ENCODE assay signal across 17 mouse cellular contexts in the genomic region with DNA sequence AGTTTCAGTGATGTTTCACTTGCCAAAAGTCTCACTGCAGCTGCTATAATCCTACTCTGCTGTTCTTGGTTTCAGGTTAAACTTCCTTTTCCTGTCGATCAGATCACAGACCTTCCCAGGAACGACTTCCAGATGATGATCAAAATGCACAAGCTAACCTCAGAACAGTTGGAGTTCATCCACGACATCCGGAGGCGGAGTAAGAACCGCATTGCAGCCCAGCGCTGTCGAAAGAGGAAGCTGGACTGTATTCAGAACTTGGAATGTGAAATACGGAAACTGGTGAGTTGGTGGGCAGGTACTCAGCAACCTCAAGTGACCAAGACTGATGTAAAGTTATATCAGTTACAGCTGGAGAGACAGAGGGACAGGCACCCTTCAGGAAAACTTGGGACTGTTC. TPM values are rescaled to one million over a fixed set of nuclear protein-coding genes. Genes with fewer than 3 reads are reported as not detected.
DNase-seq lines count a peak whose midpoint lies in the region; ATAC-seq lines count a peak whose summit lies in the region.
"Had no signal": no experiment of that assay in that cellular context is flagged by ENCODE, and none has a peak within 500 bp of the region (broad histone marks: within the 10 kb centered on the region; RNA-seq: fewer than 3 reads in every experiment).

No protein-coding gene starts in this region.

- ATAC-seq in liver, embryonic 11.5 days (replicated peaks; ENCODE audit: low FRiP score) = no peak
- ATAC-seq in megakaryocyte progenitor cell, adult 5-6 weeks (replicated peaks; ENCODE audit: poor library complexity) = peak; percentile 83
- ATAC-seq: hindbrain, embryonic 16.5 days had no signal

- DNase-seq in liver (peak; percentile 21), adipocyte (ENCODE audit: low spot score) (peak; percentile 22)
- DNase-seq in liver, embryonic 11.5 days (ENCODE audit: low spot score) = no peak
- peak; percentile 49 for DNase-seq in gonadal fat pad, adult 2 months (ENCODE audit: low read depth)
- no peak for DNase-seq in cerebellum, adult 8-10 months
- DNase-seq in midbrain, embryonic 10.5 days (ENCODE audit: low spot score) = no peak
- DNase-seq in frontal cortex, postnatal 10 days (ENCODE audit: low spot score in 2 of 2) = no peak
- DNase-seq: cerebellum, postnatal 14 days; kidney, postnatal 10 days; layer of hippocampus, postnatal 36 days had no signal

- H3K4me1 ChIP-seq in liver, embryonic 11.5 days (replicated peaks; ENCODE audit: control insufficient read depth, insufficient read depth, low read length) = peaks cover 2% of the 10 kb centered on the region
- peaks cover 14% of the 10 kb centered on the region for H3K4me1 ChIP-seq in midbrain, embryonic 10.5 days
- H3K4me1 ChIP-seq: heart, embryonic 15.5 days had no signal

- H3K9ac ChIP-seq in liver, embryonic 11.5 days (ENCODE audit: low read depth, low read length) = no peak overlapping the region
- H3K9ac ChIP-seq: heart, embryonic 15.5 days; liver, embryonic 14.5 days had no signal

- H3K27me3 ChIP-seq in liver, embryonic 11.5 days (replicated peaks; ENCODE audit: control insufficient read depth, insufficient read depth, low read length) = no peaks in the 10 kb centered on the region
- H3K27me3 ChIP-seq in midbrain, embryonic 10.5 days (ENCODE audit: low read depth, poor library complexity, severe bottlenecking) = no peaks in the 10 kb centered on the region
- H3K27me3 ChIP-seq: heart, embryonic 15.5 days had no signal

- no peak overlapping the region for H3K4me2 ChIP-seq in liver, embryonic 11.5 days
- H3K4me2 ChIP-seq: heart, embryonic 15.5 days had no signal

- WGBS in liver, embryonic 11.5 days = 50% methylated on average over 9 of the region's 9 CpGs
- WGBS in midbrain, embryonic 10.5 days = 80% methylated on average over 9 of the region's 9 CpGs

- H3K9me3 ChIP-seq in liver, embryonic 11.5 days (ENCODE audit: control insufficient read depth, low read length) = no peaks in the 10 kb centered on the region
- H3K9me3 ChIP-seq in midbrain, embryonic 10.5 days (replicated peaks) = no peaks in the 10 kb centered on the region
- H3K9me3 ChIP-seq: heart, embryonic 15.5 days had no signal

- no peak overlapping the region for H3K4me3 ChIP-seq in liver, embryonic 11.5 days (ENCODE audit: low read depth, low read length)
- no peak overlapping the region for H3K4me3 ChIP-seq in midbrain, embryonic 10.5 days
- H3K4me3 ChIP-seq: erythroblast, embryonic 14.5 days; heart, embryonic 15.5 days had no signal

- H3K36me3 ChIP-seq in liver, embryonic 11.5 days (ENCODE audit: control insufficient read depth, insufficient read depth, low read length) = 0 out of 2 replicates have a peak, but pooled peaks cover under 1% of the 10 kb centered on the region
- peaks cover 16% of the 10 kb centered on the region for H3K36me3 ChIP-seq in midbrain, embryonic 10.5 days
- H3K36me3 ChIP-seq: heart, embryonic 15.5 days had no signal

- no peak overlapping the region for H3K27ac ChIP-seq in liver, embryonic 11.5 days (ENCODE audit: low read depth, low read length)
- no peak overlapping the region for H3K27ac ChIP-seq in midbrain, embryonic 10.5 days (replicated peaks)
- H3K27ac ChIP-seq: heart, embryonic 15.5 days; liver, embryonic 14.5 days had no signal

RNA-seq across cellular contexts. Expression of gene Gja10, which starts 27.4 kb away (rescaled TPM):
- polyA plus RNA-seq in liver, embryonic 11.5 days (2014; fragmentation: Nextera tagmentation; extraction: Ambion mirVana) = 0.09 TPM in 1 of 2 replicates, not detected in the other
- 0.06 TPM in 1 of 2 replicates, not detected in the other for polyA plus RNA-seq in gonadal fat pad, adult 2 months (2012; rRNA removed)
- not detected in 2 replicates for total RNA-seq in megakaryocyte progenitor cell, adult 5-6 weeks (2015)
- 0.12 TPM in 1 of 2 replicates, not detected in the other for total RNA-seq in megakaryocyte progenitor cell, adult 5-6 weeks (2017)
- polyA plus RNA-seq in midbrain, embryonic 10.5 days (2016; fragmentation: Nextera tagmentation; extraction: Ambion mirVana) = 0.07 TPM in 2 replicates
- total RNA-seq: layer of hippocampus, postnatal 36 days; midbrain, postnatal 0 days had no signal
- polyA plus RNA-seq: erythroblast, embryonic 14.5 days; frontal cortex, adult 2 months; heart, embryonic 15.5 days; hindbrain, embryonic 16.5 days; midbrain, postnatal 0 days had no signal

RNA-seq across cellular contexts. Expression of gene Casp8ap2, which starts 40.1 kb away (rescaled TPM):
- polyA plus RNA-seq in liver, embryonic 11.5 days (2014; fragmentation: Nextera tagmentation; extraction: Ambion mirVana) = 43.2 and 48.2 TPM in 2 replicates
- polyA plus RNA-seq in gonadal fat pad, adult 2 months (2012; rRNA removed) = 1.2 and 2.3 TPM in 2 replicates
- total RNA-seq in megakaryocyte progenitor cell, adult 5-6 weeks (2015) = 39.1 and 46.3 TPM in 2 replicates
- 44.9 and 53.8 TPM in 2 replicates for total RNA-seq in megakaryocyte progenitor cell, adult 5-6 weeks (2017)
- 74.5 and 77.4 TPM in 2 replicates for polyA plus RNA-seq in midbrain, embryonic 10.5 days (2016; fragmentation: Nextera tagmentation; extraction: Ambion mirVana)

Comparison
In these comparisons a context has a peak if more than half of its experiments do, and no peak if none do; other contexts are left out.
1. DNase-seq: peak in liver (single experiment), adipocyte (single experiment) and gonadal fat pad, adult 2 months (single experiment); none in liver, embryonic 11.5 days (single experiment), cerebellum, adult 8-10 months (single experiment), midbrain, embryonic 10.5 days (single experiment) and frontal cortex, postnatal 10 days (0 of 2).
2. RNA of gene Casp8ap2, which starts 40.1 kb away (polyA plus RNA-seq): 74.5 to 77.4 TPM in midbrain, embryonic 10.5 days and 43.2 to 48.2 TPM in liver, embryonic 11.5 days; 1.2 to 2.3 TPM in gonadal fat pad, adult 2 months; every median in the first group is over 10 times any median in the second.